Mouse (Mus musculus): Measurements from ENCODE around the gene Hmgxb4. TPM values are rescaled to one million over a fixed set of nuclear protein-coding genes. Genes with fewer than 3 reads are reported as not detected.
A peak's percentile ranks its signal among the peaks of the same experiment; 100 is the strongest.
"Not testable (repeated sequence)": the region's sequence is repeated elsewhere in the genome, so short reads cannot be mapped to it uniquely, and the experiment has no call there.

Hmgxb4 gene
- 10 to 100 TPM; 20.6 to 22.0 TPM for total RNA-seq (2021)
- long read RNA-seq, experiment 1, full-length matches to known transcripts: 1 of 3 reads
- long read RNA-seq, experiment 1, partial matches to known transcripts: 0 of 3 reads
- long read RNA-seq, experiment 1, other reads (novel, unspliced or antisense): 2 of 3 reads
- long read RNA-seq, experiment 2, full-length matches to known transcripts: 4 of 15 reads
- long read RNA-seq, experiment 2, partial matches to known transcripts: 2 of 15 reads
- long read RNA-seq, experiment 2, other reads (novel, unspliced or antisense): 9 of 15 reads

GRCm38 (mm10) chr8:74993081-74993474 is at the start of gene Hmgxb4:
Hmgxb4 (plus strand) TSS chr8:74993356.
- DNase-seq (ENCODE audit: low spot score in 2 of 2): no peak
- Histone ChIP-seq H3K4me3 (peak within 1 kb of the TSS; percentile 79), H3K27ac (peak within 1 kb of the TSS; percentile 99)
- no peak for TF ChIP-seq CTCF (conservative IDR thresholded peaks at IDR 0.05)

- DNase-seq (ENCODE audit: low spot score in 2 of 2): no peak
- no peak for TF ChIP-seq CTCF (conservative IDR thresholded peaks at IDR 0.05)
- no peak overlapping the region for H3K27ac ChIP-seq
- H3K4me3 ChIP-seq: no peak overlapping the region
Observed at GRCm38 (mm10) chr8:74949445-74949844, 43.7 kb upstream of the Hmgxb4 start.

DNA sequence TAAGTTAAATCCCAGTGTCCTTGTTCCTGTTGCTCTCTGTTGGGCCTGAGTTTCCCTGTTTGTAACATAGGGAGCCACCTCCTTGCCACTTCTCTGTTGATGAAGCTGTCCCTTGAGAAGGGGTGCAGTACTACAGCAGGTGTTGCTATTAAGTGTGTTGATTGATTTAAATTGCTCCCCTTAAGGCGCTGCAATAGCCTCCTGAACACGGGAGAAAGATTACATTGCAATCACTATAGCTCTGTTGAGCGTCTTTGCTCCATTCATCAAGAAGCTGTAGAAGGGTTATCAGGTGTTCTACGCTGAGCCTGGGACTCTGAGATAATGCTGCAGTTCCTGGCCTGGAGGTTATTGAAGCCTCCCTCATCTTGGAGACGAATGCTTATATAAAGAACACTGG is 29.2 kb upstream of the Hmgxb4 start:
- Histone ChIP-seq H3K27ac (no peak overlapping the region), H3K4me3 (no peak overlapping the region)
- no peak for TF ChIP-seq CTCF (conservative IDR thresholded peaks at IDR 0.05)
- no peak for DNase-seq (ENCODE audit: low spot score in 2 of 2)

DNA sequence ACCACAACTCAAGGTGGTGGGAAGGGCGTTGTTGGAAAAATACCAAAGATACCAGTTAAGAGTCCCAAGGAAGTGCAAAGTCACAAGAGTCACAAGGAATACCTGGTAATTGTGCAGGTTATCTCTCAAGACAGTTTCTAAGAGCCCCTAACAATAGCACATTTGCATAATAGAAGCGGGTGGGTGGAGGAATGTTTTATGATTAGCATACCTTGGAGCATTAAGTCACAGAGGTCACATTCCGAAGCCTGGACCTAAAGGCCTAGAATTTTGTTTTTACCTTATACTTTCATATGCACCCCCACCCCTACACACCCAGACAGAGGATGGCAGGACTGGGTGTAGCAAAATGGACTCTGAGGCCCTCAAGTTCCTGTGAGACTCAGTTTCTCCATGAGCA is 22.9 kb upstream of the Hmgxb4 start:
- not testable (repeated sequence) for H3K27ac ChIP-seq; DNase-seq (ENCODE audit: low spot score in 2 of 2); H3K4me3 ChIP-seq

DNA sequence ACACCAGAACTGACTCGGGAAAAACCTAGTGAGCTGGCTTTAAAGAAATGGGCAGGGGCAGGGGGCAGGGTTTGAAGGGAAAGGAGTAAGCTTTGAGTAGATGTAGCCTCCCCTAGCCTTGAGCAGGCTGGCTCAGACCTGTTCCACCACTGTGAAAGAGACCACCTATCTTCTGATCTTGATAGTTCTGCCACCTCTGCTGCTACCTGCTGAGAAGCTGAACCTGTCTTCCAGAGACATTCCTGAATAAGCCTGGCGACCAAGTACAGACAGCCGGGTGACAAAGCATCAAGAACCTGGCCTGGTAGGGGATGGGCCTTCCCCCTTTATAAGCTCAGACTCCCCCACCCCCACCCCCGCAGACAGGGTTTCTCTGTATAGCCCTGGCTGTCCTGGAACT is 21.5 kb upstream of the Hmgxb4 start:
- Histone ChIP-seq H3K27ac (no peak overlapping the region), H3K4me3 (no peak overlapping the region)
- DNase-seq (ENCODE audit: low spot score in 2 of 2): no peak
- no peak for TF ChIP-seq CTCF (conservative IDR thresholded peaks at IDR 0.05)

GRCm38 (mm10) chr8:74972322-74972883 is 20.8 kb upstream of the Hmgxb4 start:
- no peak for DNase-seq (ENCODE audit: low spot score in 2 of 2)
- no peak for TF ChIP-seq CTCF (conservative IDR thresholded peaks at IDR 0.05)
- Histone ChIP-seq H3K27ac (no peak overlapping the region), H3K4me3 (no peak overlapping the region)

- TF ChIP-seq CTCF (conservative IDR thresholded peaks at IDR 0.05): no peak
- DNase-seq (ENCODE audit: low spot score in 2 of 2): peak in 1 of 2 experiments; percentile 12
- no peak overlapping the region for H3K27ac ChIP-seq
Observed at GRCm38 (mm10) chr8:74973121-74973869, 19.9 kb upstream of the Hmgxb4 start.

DNA sequence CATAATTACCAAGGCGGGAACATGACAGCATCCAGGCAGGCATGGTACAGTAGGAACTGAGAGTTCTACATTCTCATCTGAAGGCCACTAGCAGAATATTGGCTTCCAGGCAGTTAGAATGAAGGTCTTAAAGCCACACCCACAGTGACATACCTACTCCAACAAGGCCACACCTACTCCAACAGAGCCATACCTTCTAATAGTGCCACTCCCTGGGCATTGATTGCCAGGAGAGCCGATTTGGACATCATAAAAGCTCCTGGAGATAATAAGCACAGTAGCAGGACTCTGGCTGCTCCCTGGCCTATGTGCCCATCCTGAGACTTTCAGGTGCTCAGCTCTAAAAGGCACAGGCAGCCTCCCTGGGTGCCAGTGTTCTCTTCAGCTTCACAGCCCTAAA is 19.3 kb upstream of the Hmgxb4 start:
- Histone ChIP-seq H3K4me3 (no peak overlapping the region), H3K27ac (no peak overlapping the region)
- TF ChIP-seq CTCF (conservative IDR thresholded peaks at IDR 0.05): no peak
- DNase-seq (ENCODE audit: low spot score in 2 of 2): no peak

More at GRCm38 (mm10) chr8:74973121-74973869, 19.9 kb upstream of the Hmgxb4 start:
- no peak overlapping the region for H3K4me3 ChIP-seq

DNA sequence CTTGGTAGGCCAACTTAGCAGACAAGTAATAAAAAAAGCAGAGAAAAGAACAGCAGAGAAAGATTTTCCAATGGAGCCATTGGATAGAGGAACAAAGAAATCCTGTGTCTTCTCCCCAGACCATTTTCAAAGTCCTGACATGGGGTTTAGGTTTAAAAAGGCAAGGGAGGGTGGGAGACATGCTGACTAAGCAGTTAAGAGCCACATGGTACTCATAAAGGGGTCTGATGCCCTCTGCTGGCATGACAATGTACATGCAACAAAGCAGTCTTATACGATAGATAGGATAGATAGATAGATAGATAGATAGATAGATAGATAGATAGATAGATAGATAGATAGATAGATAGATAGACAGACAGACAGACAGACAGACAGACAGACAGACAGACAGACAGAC is 15.7 kb upstream of the Hmgxb4 start:
- Histone ChIP-seq H3K27ac (no peak overlapping the region), H3K4me3 (no peak overlapping the region)
- peak in 1 of 2 experiments; percentile 23 for DNase-seq (ENCODE audit: low spot score in 2 of 2)
- peak; percentile 63 for TF ChIP-seq CTCF (conservative IDR thresholded peaks at IDR 0.05)

DNA sequence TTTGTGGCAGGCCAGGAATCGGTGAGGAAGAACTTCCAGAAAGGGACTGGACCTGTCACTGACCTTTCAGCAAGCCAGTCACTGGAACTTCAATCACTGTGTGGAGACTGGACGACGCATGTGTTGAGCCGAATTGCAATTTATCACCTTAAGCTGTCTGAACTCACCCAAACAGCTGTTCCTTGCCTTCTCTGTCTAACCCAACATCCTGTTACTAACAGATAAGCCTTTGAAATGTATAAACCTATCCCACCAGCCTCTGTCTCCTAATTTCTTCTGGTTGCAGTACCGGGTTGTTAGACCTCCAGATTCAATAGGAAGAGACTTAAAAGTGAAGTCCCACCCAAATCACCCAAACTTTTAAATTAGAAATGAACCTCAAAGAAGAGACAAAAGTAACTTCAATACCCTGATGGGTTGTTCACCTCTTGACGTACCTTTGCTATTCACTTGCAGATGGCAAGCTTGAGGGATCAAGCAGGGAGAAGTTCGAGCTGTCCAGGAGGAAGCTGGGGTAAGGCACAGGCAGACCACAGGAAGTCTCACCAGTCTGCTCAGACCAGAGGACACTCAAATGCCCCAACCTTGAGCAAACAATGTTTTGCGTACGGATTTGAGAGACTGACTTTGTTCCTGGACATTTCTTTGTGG is 13.0 kb upstream of the Hmgxb4 start:
- TF ChIP-seq CTCF (conservative IDR thresholded peaks at IDR 0.05): no peak
- no peak overlapping the region for H3K4me3 ChIP-seq
- DNase-seq (ENCODE audit: low spot score in 2 of 2): no peak
- H3K27ac ChIP-seq: no peak overlapping the region

GRCm38 (mm10) chr8:74980711-74981062 is 12.5 kb upstream of the Hmgxb4 start:
- peak; percentile 55 to 70 for DNase-seq (ENCODE audit: low spot score in 2 of 2)
- H3K4me3 ChIP-seq: no peak overlapping the region
- peak; percentile 99 for TF ChIP-seq CTCF (conservative IDR thresholded peaks at IDR 0.05)
- H3K27ac ChIP-seq: no peak overlapping the region

DNA sequence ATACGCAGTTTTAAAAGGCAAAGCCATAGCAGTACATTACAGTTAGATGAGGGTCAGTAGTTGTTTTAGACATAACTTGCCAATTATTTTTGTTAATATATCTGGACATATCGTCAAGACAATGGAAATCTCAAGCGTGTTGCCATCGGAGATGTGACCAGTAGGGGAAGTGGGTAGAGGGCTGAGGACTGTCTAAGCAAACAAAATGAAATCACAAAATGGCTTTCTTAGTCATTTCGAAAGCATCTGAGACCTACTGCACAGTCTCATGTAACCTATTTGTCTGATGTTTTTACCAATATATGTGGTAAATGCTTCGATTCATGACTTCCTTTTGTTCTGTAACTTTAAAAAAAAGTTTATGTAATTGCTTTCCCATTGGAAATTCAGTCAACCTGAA is 11.3 kb upstream of the Hmgxb4 start:
- no peak for TF ChIP-seq CTCF (conservative IDR thresholded peaks at IDR 0.05)
- no peak overlapping the region for H3K27ac ChIP-seq
- no peak for DNase-seq (ENCODE audit: low spot score in 2 of 2)
- H3K4me3 ChIP-seq: no peak overlapping the region

DNA sequence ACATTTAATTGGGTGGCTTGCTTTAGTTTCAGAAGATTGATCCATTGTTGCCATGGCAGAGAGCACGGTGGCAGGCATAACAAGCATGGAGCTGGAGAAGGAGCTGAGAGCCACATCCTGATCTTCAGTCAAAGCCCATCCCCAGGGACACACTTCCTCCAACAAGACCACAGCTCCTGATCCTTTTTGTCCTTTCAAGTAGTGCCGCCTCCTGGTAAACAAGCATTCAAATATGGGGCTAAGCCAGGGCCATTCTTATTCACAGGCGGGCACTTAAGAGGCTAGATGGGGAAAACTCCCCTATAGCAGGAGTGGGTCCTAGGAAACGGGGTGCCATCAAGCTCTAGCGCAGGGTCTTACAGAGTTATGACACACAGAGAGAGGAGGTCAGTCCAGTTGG is 5.7 kb upstream of the Hmgxb4 start:
- Histone ChIP-seq H3K4me3 (no peak overlapping the region), H3K27ac (no peak overlapping the region)
- DNase-seq (ENCODE audit: low spot score in 2 of 2): no peak
- TF ChIP-seq CTCF (conservative IDR thresholded peaks at IDR 0.05): no peak
